Mouse (Mus musculus): ENCODE data around the gene Dynlt1b.
"Not testable (repeated sequence)": the region's sequence is repeated elsewhere in the genome, so short reads cannot be mapped to it uniquely, and the experiment has no call there.

GRCm38 (mm10) chr17:6422370-6422769 lies 7.5 kb upstream of the Dynlt1b start:
- TF ChIP-seq FOSL1 (IDR thresholded peaks at IDR 0.05; ENCODE audit: insufficient read depth, low read length, poor library complexity, severe bottlenecking); CTCF (IDR thresholded peaks at IDR 0.05; ENCODE audit: control insufficient read depth, insufficient read depth, insufficient read length); MAX (IDR thresholded peaks at IDR 0.05); MYOD1 (IDR thresholded peaks at IDR 0.05; ENCODE audit: control insufficient read depth, insufficient read length, low read depth); MYOG (IDR thresholded peaks at IDR 0.05; ENCODE audit: control insufficient read depth, extremely low read depth, insufficient read length): not testable (repeated sequence)
